Mouse (Mus musculus) bone marrow macrophage, adult 2 months (primary cell): ENCODE results near the gene Msl1.

Experiments
- CTCF ChIP-seq: IDR thresholded peaks from 2 replicates; pipeline ENCODE4 v1.5.1; 2012; ENCODE audit warnings: low read depth, mild to moderate bottlenecking, low read length, moderate library complexity
- POLR2A ChIP-seq: IDR thresholded peaks from 2 replicates; pipeline ENCODE4 v1.6.1; 2012; ENCODE audit warnings: mild to moderate bottlenecking, low read depth, low read length, borderline replicate concordance

- TF ChIP-seq POLR2A (no peak), CTCF (no peak)
These were observed 12.1 kb upstream of the Msl1 start for GRCm38 (mm10) chr11:98783236-98783696.
